Mouse (Mus musculus): ENCODE data around the gene H2al1k. TPM values are rescaled to one million over a fixed set of nuclear protein-coding genes. Genes with fewer than 3 reads are reported as not detected.
"Not testable (repeated sequence)": the region's sequence is repeated elsewhere in the genome, so short reads cannot be mapped to it uniquely, and the experiment has no call there.

Gene H2al1k
- not detected in 2 replicates for polyA plus RNA-seq (2015; fragmentation: Nextera tagmentation; extraction: Ambion mirVana)

GRCm38 (mm10) chrX:9350327-9350726, at the start of gene H2al1k:
Gene H2al1k (plus strand): TSS chrX:9350627.
- not testable (repeated sequence) for H3K4me3 ChIP-seq; H3K4me1 ChIP-seq; ATAC-seq (ENCODE audit: borderline replicate concordance, extremely low read depth, low FRiP score, low TSS enrichment); H3K4me2 ChIP-seq; H3K27ac ChIP-seq; H3K36me3 ChIP-seq; H3K9ac ChIP-seq; H3K27me3 ChIP-seq; H3K9me3 ChIP-seq
- no CpG with 5 or more reads among the region's 2 CpGs for WGBS

GRCm38 (mm10) chrX:9302791-9303190, 47.6 kb upstream of the H2al1k start:
- ATAC-seq (ENCODE audit: borderline replicate concordance, extremely low read depth, low FRiP score, low TSS enrichment), result no peak
- 74% methylated on average over 5 of the region's 5 CpGs for WGBS

GRCm38 (mm10) chrX:9303455-9303854, 47.0 kb upstream of the H2al1k start:
- Histone ChIP-seq H3K9me3 (no peaks in the 10 kb centered on the region), H3K36me3 (no peaks in the 10 kb centered on the region), H3K27me3 (no peaks in the 10 kb centered on the region), H3K4me2 (no peak overlapping the region), H3K27ac (no peak overlapping the region), H3K9ac (no peak overlapping the region), H3K4me1 (no peaks in the 10 kb centered on the region), H3K4me3 (no peak overlapping the region)
- no peak for ATAC-seq (ENCODE audit: borderline replicate concordance, extremely low read depth, low FRiP score, low TSS enrichment)
- 59% methylated on average over 1 of the region's 1 CpGs for WGBS

More at GRCm38 (mm10) chrX:9302791-9303190, 47.6 kb upstream of the H2al1k start:
- Histone ChIP-seq H3K27ac (no peak overlapping the region), H3K36me3 (no peaks in the 10 kb centered on the region), H3K4me1 (no peaks in the 10 kb centered on the region), H3K27me3 (no peaks in the 10 kb centered on the region), H3K9me3 (no peaks in the 10 kb centered on the region), H3K4me2 (no peak overlapping the region), H3K9ac (no peak overlapping the region), H3K4me3 (no peak overlapping the region)

GRCm38 (mm10) chrX:9316457-9316856, 34.0 kb upstream of the H2al1k start:
- not testable (repeated sequence) for H3K27me3 ChIP-seq; H3K27ac ChIP-seq; H3K4me1 ChIP-seq; H3K4me3 ChIP-seq; H3K9ac ChIP-seq; ATAC-seq (ENCODE audit: borderline replicate concordance, extremely low read depth, low FRiP score, low TSS enrichment); H3K4me2 ChIP-seq; H3K9me3 ChIP-seq; H3K36me3 ChIP-seq

- not testable (repeated sequence) for ATAC-seq (ENCODE audit: borderline replicate concordance, extremely low read depth, low FRiP score, low TSS enrichment); H3K9ac ChIP-seq; H3K27me3 ChIP-seq; H3K9me3 ChIP-seq; H3K36me3 ChIP-seq; H3K4me2 ChIP-seq; H3K27ac ChIP-seq; H3K4me1 ChIP-seq; H3K4me3 ChIP-seq
- WGBS, result 87% methylated on average over 24 of the region's 26 CpGs
These were observed 22.5 kb upstream of the H2al1k start for GRCm38 (mm10) chrX:9327954-9328353.

GRCm38 (mm10) chrX:9332366-9332962, 18.0 kb upstream of the H2al1k start:
- not testable (repeated sequence) for H3K4me2 ChIP-seq; H3K27ac ChIP-seq; H3K4me3 ChIP-seq; H3K9ac ChIP-seq; H3K9me3 ChIP-seq; H3K4me1 ChIP-seq; ATAC-seq (ENCODE audit: borderline replicate concordance, extremely low read depth, low FRiP score, low TSS enrichment); H3K36me3 ChIP-seq; H3K27me3 ChIP-seq
- 80% methylated on average over 12 of the region's 12 CpGs for WGBS

- not testable (repeated sequence) for H3K27ac ChIP-seq; H3K36me3 ChIP-seq; H3K4me1 ChIP-seq; H3K4me2 ChIP-seq; H3K9ac ChIP-seq; H3K9me3 ChIP-seq; H3K4me3 ChIP-seq; H3K27me3 ChIP-seq; ATAC-seq (ENCODE audit: borderline replicate concordance, extremely low read depth, low FRiP score, low TSS enrichment)
- 74% methylated on average over 2 of the region's 2 CpGs for WGBS
These were observed 17.4 kb upstream of the H2al1k start for GRCm38 (mm10) chrX:9333035-9333434.

- not testable (repeated sequence) for H3K9me3 ChIP-seq; H3K27ac ChIP-seq; H3K4me3 ChIP-seq; H3K4me1 ChIP-seq; H3K9ac ChIP-seq; H3K4me2 ChIP-seq; H3K27me3 ChIP-seq; ATAC-seq (ENCODE audit: borderline replicate concordance, extremely low read depth, low FRiP score, low TSS enrichment); H3K36me3 ChIP-seq
- WGBS, result 67% methylated on average over 1 of the region's 1 CpGs
These were observed 15.4 kb upstream of the H2al1k start for GRCm38 (mm10) chrX:9334996-9335395.

- not testable (repeated sequence) for H3K4me3 ChIP-seq; H3K27ac ChIP-seq; ATAC-seq (ENCODE audit: borderline replicate concordance, extremely low read depth, low FRiP score, low TSS enrichment); H3K4me1 ChIP-seq; H3K27me3 ChIP-seq; H3K9me3 ChIP-seq; H3K36me3 ChIP-seq; H3K4me2 ChIP-seq; H3K9ac ChIP-seq
- 42% methylated on average over 2 of the region's 2 CpGs for WGBS
These were observed 23.6 kb downstream of the H2al1k start for GRCm38 (mm10) chrX:9374012-9374411.

- ATAC-seq (ENCODE audit: borderline replicate concordance, extremely low read depth, low FRiP score, low TSS enrichment); H3K36me3 ChIP-seq; H3K9ac ChIP-seq; H3K4me3 ChIP-seq; H3K4me2 ChIP-seq; H3K27ac ChIP-seq; H3K27me3 ChIP-seq; H3K4me1 ChIP-seq; H3K9me3 ChIP-seq: not testable (repeated sequence)
These were observed 25.5 kb downstream of the H2al1k start for GRCm38 (mm10) chrX:9375927-9376326.

Other genes starting within 250 kb of the H2al1k start
- gene 4930402K13Rik, start 246.1 kb upstream of the H2al1k start, polyA plus RNA-seq (2015; fragmentation: Nextera tagmentation; extraction: Ambion mirVana), result not detected in 2 replicates
- gene Lancl3, start 150.7 kb upstream of the H2al1k start, polyA plus RNA-seq (2015; fragmentation: Nextera tagmentation; extraction: Ambion mirVana), result 1.1 and 1.2 TPM in 2 replicates
- gene Gm14862, start 93.7 kb upstream of the H2al1k start, polyA plus RNA-seq (2015; fragmentation: Nextera tagmentation; extraction: Ambion mirVana), result not detected in 2 replicates
- 2.3 and 2.4 TPM in 2 replicates for gene Xk, start 77.9 kb upstream of the H2al1k start, polyA plus RNA-seq (2015; fragmentation: Nextera tagmentation; extraction: Ambion mirVana)
- not detected in 2 replicates for gene H2al1m, start 66.9 kb upstream of the H2al1k start, polyA plus RNA-seq (2015; fragmentation: Nextera tagmentation; extraction: Ambion mirVana)
- 3.7 TPM in 2 replicates for gene Cybb, start 137.1 kb downstream of the H2al1k start, polyA plus RNA-seq (2015; fragmentation: Nextera tagmentation; extraction: Ambion mirVana)
- gene H2al1o, start 221.8 kb downstream of the H2al1k start, polyA plus RNA-seq (2015; fragmentation: Nextera tagmentation; extraction: Ambion mirVana), result not detected in 2 replicates

All from lung, embryonic 15.5 days (tissue).